Mouse (Mus musculus): ENCODE measurements at regions not wholly inside any gene's neighbourhood (a gene's known extent, or its start where the extent isn't known, plus 50 kb on each side); places are given as distances from the start of the nearest gene placed in this dataset.

DNA sequence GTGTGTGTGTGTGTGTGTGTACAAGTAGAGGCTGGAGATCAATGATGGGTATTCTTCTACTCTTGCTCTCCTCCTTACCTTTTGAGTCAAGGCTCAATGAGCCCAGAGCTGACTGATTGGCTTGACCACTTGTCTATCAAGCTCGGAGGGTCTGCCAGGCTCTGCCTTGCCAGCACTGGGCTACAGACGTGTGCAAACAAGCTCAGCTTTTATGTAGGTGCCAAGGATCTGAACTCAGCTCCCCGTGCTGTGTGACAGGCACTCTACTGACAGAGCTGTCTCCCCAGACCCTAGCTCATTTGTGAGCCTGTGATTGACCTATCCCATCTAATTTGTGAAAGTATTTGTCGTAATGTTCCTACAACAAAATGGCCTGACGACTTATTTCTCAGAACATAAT lies 54.2 kb upstream of the Cdc42bpa start:
- Histone ChIP-seq H3K4me1 (ENCODE audit: control insufficient read depth, insufficient read depth, low read length) (no peaks in the 10 kb centered on the region), H3K27ac (ENCODE audit: low read length) (no peak overlapping the region), H3K9me3 (ENCODE audit: control insufficient read depth, low read length) (no peaks in the 10 kb centered on the region), H3K9ac (ENCODE audit: low read depth, low read length) (no peak overlapping the region), H3K36me3 (ENCODE audit: control insufficient read depth, insufficient read depth, low read length) (no peaks in the 10 kb centered on the region), H3K4me3 (ENCODE audit: low read length) (no peak overlapping the region), H3K27me3 (replicated peaks; ENCODE audit: control insufficient read depth, insufficient read depth, low read length) (no peaks in the 10 kb centered on the region), H3K4me2 (ENCODE audit: low read depth, low read length) (no peak overlapping the region)
- no peak for ATAC-seq
- 92% methylated on average over 5 of the region's 5 CpGs for WGBS

GRCm38 (mm10) chr1:179892711-179893110 lies 67.6 kb upstream of the Cdc42bpa start:
- Histone ChIP-seq H3K4me2 (ENCODE audit: low read depth, low read length) (no peak overlapping the region), H3K27ac (ENCODE audit: low read length) (no peak overlapping the region), H3K4me3 (ENCODE audit: low read length) (no peak overlapping the region), H3K36me3 (ENCODE audit: control insufficient read depth, insufficient read depth, low read length) (no peaks in the 10 kb centered on the region), H3K9ac (ENCODE audit: low read depth, low read length) (no peak overlapping the region), H3K4me1 (ENCODE audit: control insufficient read depth, insufficient read depth, low read length) (no peaks in the 10 kb centered on the region), H3K9me3 (ENCODE audit: control insufficient read depth, low read length) (no peaks in the 10 kb centered on the region), H3K27me3 (replicated peaks; ENCODE audit: control insufficient read depth, insufficient read depth, low read length) (no peaks in the 10 kb centered on the region)
- no peak for ATAC-seq
- WGBS: 91% methylated on average over 6 of the region's 6 CpGs

DNA sequence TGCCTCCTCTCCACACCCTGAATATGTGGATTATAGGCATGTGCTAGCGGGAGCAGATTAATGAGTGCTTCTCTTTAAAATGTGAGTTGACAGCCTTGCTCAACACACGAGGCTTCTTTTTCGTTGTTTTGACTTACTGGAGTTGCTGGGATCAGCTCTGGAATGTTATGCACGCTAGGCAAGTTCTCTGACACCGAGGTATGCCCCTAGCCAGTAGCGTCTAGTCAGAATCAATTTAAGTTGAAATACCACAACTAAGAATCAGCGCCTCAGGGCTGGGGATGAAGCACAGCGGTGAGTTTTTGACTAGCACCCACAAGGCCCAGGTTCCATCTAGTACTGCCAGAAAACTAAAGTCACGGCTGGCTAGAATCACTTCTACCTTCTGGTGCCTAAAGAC lies 72.4 kb upstream of the Cdc42bpa start:
- Histone ChIP-seq H3K9ac (ENCODE audit: low read depth, low read length) (no peak overlapping the region), H3K4me3 (ENCODE audit: low read length) (no peak overlapping the region), H3K4me2 (ENCODE audit: low read depth, low read length) (no peak overlapping the region), H3K9me3 (ENCODE audit: control insufficient read depth, low read length) (no peaks in the 10 kb centered on the region), H3K27me3 (replicated peaks; ENCODE audit: control insufficient read depth, insufficient read depth, low read length) (no peaks in the 10 kb centered on the region), H3K4me1 (ENCODE audit: control insufficient read depth, insufficient read depth, low read length) (no peaks in the 10 kb centered on the region), H3K27ac (ENCODE audit: low read length) (no peak overlapping the region), H3K36me3 (ENCODE audit: control insufficient read depth, insufficient read depth, low read length) (no peaks in the 10 kb centered on the region)
- 62% methylated on average over 9 of the region's 9 CpGs for WGBS
- ATAC-seq: no peak

GRCm38 (mm10) chr1:179881222-179881621 lies 77.7 kb upstream of the Ahctf1 start:
- H3K4me3 ChIP-seq (ENCODE audit: low read length): no peak overlapping the region
- WGBS: 81% methylated on average over 5 of the region's 5 CpGs
- H3K4me2 ChIP-seq (ENCODE audit: low read depth, low read length): no peak overlapping the region
- no peaks in the 10 kb centered on the region for H3K27me3 ChIP-seq (replicated peaks; ENCODE audit: control insufficient read depth, insufficient read depth, low read length)
- H3K9me3 ChIP-seq (ENCODE audit: control insufficient read depth, low read length): no peaks in the 10 kb centered on the region
- no peaks in the 10 kb centered on the region for H3K4me1 ChIP-seq (ENCODE audit: control insufficient read depth, insufficient read depth, low read length)
- H3K36me3 ChIP-seq (ENCODE audit: control insufficient read depth, insufficient read depth, low read length): no peaks in the 10 kb centered on the region
- ATAC-seq: no peak
- H3K9ac ChIP-seq (ENCODE audit: low read depth, low read length): no peak overlapping the region
- H3K27ac ChIP-seq (ENCODE audit: low read length): no peak overlapping the region

GRCm38 (mm10) chr1:179877893-179878292 lies 74.4 kb upstream of the Ahctf1 start:
- no peaks in the 10 kb centered on the region for H3K36me3 ChIP-seq (ENCODE audit: control insufficient read depth, insufficient read depth, low read length)
- no peaks in the 10 kb centered on the region for H3K9me3 ChIP-seq (ENCODE audit: control insufficient read depth, low read length)
- H3K27me3 ChIP-seq (replicated peaks; ENCODE audit: control insufficient read depth, insufficient read depth, low read length): no peaks in the 10 kb centered on the region
- ATAC-seq: no peak
- no peak overlapping the region for H3K4me3 ChIP-seq (ENCODE audit: low read length)
- H3K9ac ChIP-seq (ENCODE audit: low read depth, low read length): no peak overlapping the region
- no peaks in the 10 kb centered on the region for H3K4me1 ChIP-seq (ENCODE audit: control insufficient read depth, insufficient read depth, low read length)
- H3K4me2 ChIP-seq (ENCODE audit: low read depth, low read length): no peak overlapping the region
- WGBS: 70% methylated on average over 6 of the region's 6 CpGs
- no peak overlapping the region for H3K27ac ChIP-seq (ENCODE audit: low read length)

GRCm38 (mm10) chr1:179873772-179874555 lies 70.5 kb upstream of the Ahctf1 start:
- no peaks in the 10 kb centered on the region for H3K9me3 ChIP-seq (ENCODE audit: control insufficient read depth, low read length)
- H3K36me3 ChIP-seq (ENCODE audit: control insufficient read depth, insufficient read depth, low read length): no peaks in the 10 kb centered on the region
- ATAC-seq: no peak
- H3K4me1 ChIP-seq (ENCODE audit: control insufficient read depth, insufficient read depth, low read length): no peaks in the 10 kb centered on the region
- no peak overlapping the region for H3K4me3 ChIP-seq (ENCODE audit: low read length)
- no peak overlapping the region for H3K4me2 ChIP-seq (ENCODE audit: low read depth, low read length)
- H3K27me3 ChIP-seq (replicated peaks; ENCODE audit: control insufficient read depth, insufficient read depth, low read length): no peaks in the 10 kb centered on the region
- H3K27ac ChIP-seq (ENCODE audit: low read length): no peak overlapping the region
- WGBS: 69% methylated on average over 12 of the region's 12 CpGs
- H3K9ac ChIP-seq (ENCODE audit: low read depth, low read length): no peak overlapping the region

GRCm38 (mm10) chr1:179871961-179872360 lies 68.5 kb upstream of the Ahctf1 start:
- Histone ChIP-seq H3K4me3 (ENCODE audit: low read length) (no peak overlapping the region), H3K4me2 (ENCODE audit: low read depth, low read length) (no peak overlapping the region), H3K27me3 (replicated peaks; ENCODE audit: control insufficient read depth, insufficient read depth, low read length) (no peaks in the 10 kb centered on the region), H3K4me1 (ENCODE audit: control insufficient read depth, insufficient read depth, low read length) (no peaks in the 10 kb centered on the region), H3K36me3 (ENCODE audit: control insufficient read depth, insufficient read depth, low read length) (no peaks in the 10 kb centered on the region), H3K9ac (ENCODE audit: low read depth, low read length) (no peak overlapping the region), H3K9me3 (ENCODE audit: control insufficient read depth, low read length) (no peaks in the 10 kb centered on the region), H3K27ac (ENCODE audit: low read length) (no peak overlapping the region)
- 88% methylated on average over 3 of the region's 3 CpGs for WGBS
- ATAC-seq: no peak

DNA sequence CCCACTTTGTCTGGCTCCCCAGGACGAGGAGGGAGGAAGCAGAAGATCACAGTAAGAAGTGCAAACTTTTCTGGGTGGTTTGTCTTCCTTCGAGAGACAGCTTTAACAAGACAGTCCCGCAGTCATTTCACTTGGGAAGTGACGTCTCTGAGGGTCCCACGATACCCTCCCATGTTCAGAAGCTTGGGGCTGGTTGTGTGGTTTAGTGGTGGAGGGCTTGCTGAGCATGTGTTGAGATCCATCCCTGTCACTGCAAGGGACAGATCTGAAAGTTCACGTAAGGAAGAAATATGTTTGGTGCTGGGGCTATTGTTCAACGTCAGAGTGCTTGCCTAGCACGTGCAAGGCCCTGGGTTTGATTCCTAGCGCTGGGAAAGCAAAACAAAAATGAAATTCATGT lies 65.2 kb upstream of the Ahctf1 start:
- Histone ChIP-seq H3K27me3 (replicated peaks; ENCODE audit: control insufficient read depth, insufficient read depth, low read length) (no peaks in the 10 kb centered on the region), H3K9me3 (ENCODE audit: control insufficient read depth, low read length) (no peaks in the 10 kb centered on the region), H3K4me2 (ENCODE audit: low read depth, low read length) (no peak overlapping the region), H3K4me1 (ENCODE audit: control insufficient read depth, insufficient read depth, low read length) (peaks cover 5% of the 10 kb centered on the region; the same call in 1 of the 2 replicates), H3K27ac (ENCODE audit: low read length) (no peak overlapping the region), H3K36me3 (ENCODE audit: control insufficient read depth, insufficient read depth, low read length) (no peaks in the 10 kb centered on the region), H3K4me3 (ENCODE audit: low read length) (no peak overlapping the region), H3K9ac (ENCODE audit: low read depth, low read length) (no peak overlapping the region)
- WGBS: 83% methylated on average over 9 of the region's 9 CpGs
- no peak for ATAC-seq

DNA sequence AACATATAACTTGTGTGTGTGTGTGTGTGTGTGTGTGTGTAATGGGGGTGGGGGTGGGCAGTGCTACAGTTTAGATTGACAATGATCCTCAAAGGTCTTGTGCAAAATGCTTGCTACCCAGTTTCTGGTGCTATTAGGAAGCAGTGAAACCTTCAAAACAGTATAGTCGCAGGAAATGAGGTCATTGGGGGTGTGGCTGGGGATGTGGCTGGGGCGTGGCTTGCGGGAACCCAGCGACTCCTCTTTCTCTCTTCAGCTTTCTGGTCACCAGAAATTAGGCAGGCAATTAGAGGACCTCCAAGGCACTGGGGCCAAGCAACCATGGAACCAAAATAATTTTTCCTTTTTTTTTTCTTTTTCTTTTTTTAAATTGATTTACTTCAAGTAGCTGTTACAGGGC lies 64.0 kb upstream of the Ahctf1 start:
- Histone ChIP-seq H3K9ac (ENCODE audit: low read depth, low read length) (no peak overlapping the region), H3K9me3 (ENCODE audit: control insufficient read depth, low read length) (no peaks in the 10 kb centered on the region), H3K27ac (ENCODE audit: low read length) (no peak overlapping the region), H3K4me2 (ENCODE audit: low read depth, low read length) (no peak overlapping the region), H3K4me1 (ENCODE audit: control insufficient read depth, insufficient read depth, low read length) (peaks cover 5% of the 10 kb centered on the region; the same call in 1 of the 2 replicates), H3K36me3 (ENCODE audit: control insufficient read depth, insufficient read depth, low read length) (no peaks in the 10 kb centered on the region), H3K4me3 (ENCODE audit: low read length) (no peak overlapping the region), H3K27me3 (replicated peaks; ENCODE audit: control insufficient read depth, insufficient read depth, low read length) (no peaks in the 10 kb centered on the region)
- no peak for ATAC-seq
- 89% methylated on average over 4 of the region's 4 CpGs for WGBS

Measured in intestine, embryonic 16.5 days (tissue).